35 mouse cellular contexts compared by ENCODE assay signal in the genomic region with DNA sequence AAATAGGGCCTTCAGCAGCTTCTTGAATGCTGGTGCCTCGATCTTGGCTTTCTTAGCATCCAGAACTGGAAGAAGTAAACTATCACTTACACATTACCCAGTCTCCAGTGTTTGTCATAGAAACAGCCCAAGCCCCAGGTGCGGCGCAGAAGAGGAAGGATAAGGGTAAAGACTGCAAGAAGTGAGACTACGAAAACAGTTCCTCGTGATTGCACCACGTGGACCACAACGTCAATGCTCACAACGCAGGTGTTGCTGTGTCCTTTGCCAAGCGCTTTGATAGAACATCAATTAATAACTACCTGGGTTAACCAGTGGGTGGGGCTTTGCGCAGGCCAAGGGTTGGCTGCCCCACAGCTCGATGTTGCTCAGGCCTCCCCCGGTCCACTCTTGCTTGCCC. TPM values are rescaled to one million over a fixed set of nuclear protein-coding genes. Genes with fewer than 3 reads are reported as not detected.
DNase-seq lines count a peak whose midpoint lies in the region; ATAC-seq and TF ChIP-seq lines count a peak whose summit lies in the region.
"Had no signal": no experiment of that assay in that cellular context is flagged by ENCODE, and none has a peak within 500 bp of the region (broad histone marks: within the 10 kb centered on the region; RNA-seq: fewer than 3 reads in every experiment).

No protein-coding gene starts in this region.

- peak; percentile 15 for DNase-seq in CD4-positive, CD25-positive, alpha-beta regulatory T cell, adult 2 months (ENCODE audit: low read depth, low spot score)
- peak; percentile 20 to 66 for DNase-seq in spleen, adult 2 months (ENCODE audit: low read depth in 1 of 2, low spot score in 2 of 2)
- DNase-seq in spleen, postnatal 4 days (ENCODE audit: low spot score in 2 of 2): no peak
- DNase-seq in splenic B cell, adult 2 months (ENCODE audit: low read depth, low spot score): peak; percentile 86
- DNase-seq in left cerebral cortex, adult 11 months (ENCODE audit: low spot score): no peak
- DNase-seq in midbrain, embryonic 11.5 days (ENCODE audit: low spot score, missing footprints): no peak
- DNase-seq: adrenal gland, postnatal 10 days; adrenal gland, postnatal 36 days; cerebellum, adult 2 months; cerebellum, adult 9-11 months; cerebellum, postnatal 25 days; forebrain, postnatal 0 days; gastrocnemius, adult 2 months; gastrocnemius, postnatal 14 days had no signal

- H3K4me1 ChIP-seq in spleen, adult 2 months (ENCODE audit: control insufficient read depth, insufficient read depth, insufficient read length): peaks cover 4% of the 10 kb centered on the region; the same call in 1 of the 2 replicates
- peaks cover 4% of the 10 kb centered on the region; the same call in 1 of the 2 replicates for H3K4me1 ChIP-seq in midbrain, embryonic 11.5 days (ENCODE audit: control insufficient read depth, insufficient read depth, low read length)
- H3K4me1 ChIP-seq: embryonic facial prominence, embryonic 12.5 days had no signal

- H3K4me3 ChIP-seq in spleen, adult 2 months (ENCODE audit: extremely low read depth, insufficient read depth, insufficient read length): no peak overlapping the region
- H3K4me3 ChIP-seq in midbrain, embryonic 11.5 days (ENCODE audit: low read depth, low read length): no peak overlapping the region
- H3K4me3 ChIP-seq: embryonic facial prominence, embryonic 12.5 days; embryonic facial prominence, embryonic 15.5 days; gastrocnemius, adult 2 months; hindbrain, embryonic 12.5 days; hindbrain, embryonic 15.5 days had no signal

- H3K27ac ChIP-seq in spleen, adult 2 months (ENCODE audit: insufficient read depth, low read length): no peak overlapping the region
- H3K27ac ChIP-seq in midbrain, embryonic 11.5 days (ENCODE audit: low read depth, low read length): no peak overlapping the region
- H3K27ac ChIP-seq: embryonic facial prominence, embryonic 12.5 days; embryonic facial prominence, embryonic 15.5 days; gastrocnemius, adult 2 months; hindbrain, embryonic 12.5 days; hindbrain, embryonic 15.5 days had no signal

- H3K36me3 ChIP-seq in spleen, adult 2 months (ENCODE audit: control insufficient read depth, insufficient read depth, low read length): no peaks in the 10 kb centered on the region
- H3K36me3 ChIP-seq in splenic B cell, adult 2 months (ENCODE audit: control insufficient read depth, insufficient read depth, low read length, poor library complexity, severe bottlenecking): no peaks in the 10 kb centered on the region
- H3K36me3 ChIP-seq in midbrain, embryonic 11.5 days (ENCODE audit: control insufficient read depth, insufficient read depth, low read length): no peaks in the 10 kb centered on the region
- H3K36me3 ChIP-seq: embryonic facial prominence, embryonic 12.5 days; embryonic facial prominence, embryonic 15.5 days; G1E; hindbrain, embryonic 12.5 days; hindbrain, embryonic 15.5 days had no signal

- 60% methylated on average over 12 of the region's 12 CpGs for WGBS in spleen, adult 2 months
- WGBS in midbrain, embryonic 11.5 days: 95% methylated on average over 12 of the region's 12 CpGs

- no peak for TF ChIP-seq CTCF in spleen, adult 2 months (IDR thresholded peaks at IDR 0.05; ENCODE audit: extremely low read depth, insufficient read depth, insufficient read length, insufficient replicate concordance)

- H3K4me2 ChIP-seq in midbrain, embryonic 11.5 days: no peak overlapping the region
- H3K4me2 ChIP-seq: embryonic facial prominence, embryonic 12.5 days; embryonic facial prominence, embryonic 15.5 days; heart, embryonic 11.5 days; hindbrain, embryonic 12.5 days; hindbrain, embryonic 15.5 days had no signal

- H3K9me3 ChIP-seq in midbrain, embryonic 11.5 days (ENCODE audit: control insufficient read depth, low read length): no peaks in the 10 kb centered on the region
- H3K9me3 ChIP-seq: embryonic facial prominence, embryonic 12.5 days; embryonic facial prominence, embryonic 15.5 days; G1E; hindbrain, embryonic 12.5 days; hindbrain, embryonic 15.5 days had no signal

- H3K9ac ChIP-seq in midbrain, embryonic 11.5 days (ENCODE audit: low read length): no peak overlapping the region
- H3K9ac ChIP-seq: embryonic facial prominence, embryonic 12.5 days; embryonic facial prominence, embryonic 15.5 days; forebrain, postnatal 0 days; hindbrain, embryonic 12.5 days; hindbrain, embryonic 15.5 days had no signal

- H3K27me3 ChIP-seq in spleen, adult 2 months (ENCODE audit: control insufficient read depth, insufficient read depth, low read length): no peaks in the 10 kb centered on the region
- no peaks in the 10 kb centered on the region for H3K27me3 ChIP-seq in splenic B cell, adult 2 months (ENCODE audit: control insufficient read depth, insufficient read depth, low read length, poor library complexity, severe bottlenecking)
- H3K27me3 ChIP-seq in midbrain, embryonic 11.5 days (ENCODE audit: control insufficient read depth, insufficient read depth, low read length): no peaks in the 10 kb centered on the region
- H3K27me3 ChIP-seq: CH12.LX; embryonic facial prominence, embryonic 12.5 days; embryonic facial prominence, embryonic 15.5 days; hindbrain, embryonic 12.5 days; hindbrain, embryonic 15.5 days had no signal

- ATAC-seq in CD4-positive, CD25-positive, alpha-beta regulatory T cell, adult 4 months: no peak
- peak; percentile 45; the same call in 1 of the 2 replicates for ATAC-seq in granulocyte monocyte progenitor cell, adult 5-6 weeks (replicated peaks; ENCODE audit: poor library complexity, severe bottlenecking)
- ATAC-seq in midbrain, embryonic 11.5 days (ENCODE audit: low FRiP score): no peak
- ATAC-seq: forebrain, embryonic 14.5 days; forebrain, postnatal 0 days; Patski had no signal

- TF ChIP-seq POLR2A in spleen, adult 2 months (IDR thresholded peaks at IDR 0.05; ENCODE audit: low read depth, low read length): no peak

RNA-seq across cellular contexts. Expression of gene Msgn1, which starts 8.1 kb away (rescaled TPM):
- polyA plus RNA-seq in CD4-positive, CD25-positive, alpha-beta regulatory T cell, adult 4 months (2017; shearing (Covaris generic)): under 1 TPM in 1 of 2 experiments, not detected in 1; 0.73 TPM
- polyA plus RNA-seq in spleen, adult 2 months (2012; rRNA removed): 0.23 and 0.26 TPM in 2 replicates
- total RNA-seq in granulocyte monocyte progenitor cell, adult 5-6 weeks (2014; fragmentation: Nextera tagmentation): not detected in 2 replicates
- not detected in 2 replicates for total RNA-seq in granulocyte monocyte progenitor cell, adult 5-6 weeks (2017)
- polyA plus RNA-seq in midbrain, embryonic 11.5 days (2014; fragmentation: Nextera tagmentation; extraction: Ambion mirVana): not detected in 2 replicates
- total RNA-seq: adrenal gland, adult 18-20 months; adrenal gland, postnatal 10 days; adrenal gland, postnatal 36 days; CH12.LX; common myeloid progenitor, adult 5-6 weeks; forebrain, postnatal 0 days; G1E; gastrocnemius, adult 2 months; gastrocnemius, postnatal 14 days; gastrocnemius, postnatal 4 days; heart, adult 8-10 months; heart, postnatal 25 days; hematopoietic stem cell, adult 5-6 weeks had no signal
- polyA plus RNA-seq: C2C12; cerebellum, adult 2 months; embryonic facial prominence, embryonic 12.5 days; embryonic facial prominence, embryonic 15.5 days; forebrain, embryonic 11.5 days; forebrain, embryonic 14.5 days; forebrain, postnatal 0 days; frontal cortex, adult 2 months; G1E; heart, embryonic 11.5 days; heart, postnatal 0 days; hindbrain, embryonic 12.5 days; hindbrain, embryonic 15.5 days; Patski had no signal

RNA-seq across cellular contexts. Expression of gene Kcns3, which starts 49.9 kb away (rescaled TPM):
- not detected for polyA plus RNA-seq in CD4-positive, CD25-positive, alpha-beta regulatory T cell, adult 4 months (2017; shearing (Covaris generic))
- 0.33 and 0.45 TPM in 2 replicates for polyA plus RNA-seq in spleen, adult 2 months (2012; rRNA removed)
- total RNA-seq in granulocyte monocyte progenitor cell, adult 5-6 weeks (2014; fragmentation: Nextera tagmentation): not detected in 2 replicates
- not detected in 2 replicates for total RNA-seq in granulocyte monocyte progenitor cell, adult 5-6 weeks (2017)
- polyA plus RNA-seq in midbrain, embryonic 11.5 days (2014; fragmentation: Nextera tagmentation; extraction: Ambion mirVana): 0.26 and 0.34 TPM in 2 replicates
- total RNA-seq: CH12.LX; common myeloid progenitor, adult 5-6 weeks; hematopoietic stem cell, adult 5-6 weeks had no signal
- polyA plus RNA-seq: C2C12, Patski had no signal

Comparison
In these comparisons a context has a peak if more than half of its experiments do, and no peak if none do; other contexts are left out.
1. DNase-seq: peak in CD4-positive, CD25-positive, alpha-beta regulatory T cell, adult 2 months (single experiment), spleen, adult 2 months (2 of 2) and splenic B cell, adult 2 months (single experiment); none in spleen, postnatal 4 days (0 of 2), left cerebral cortex, adult 11 months (single experiment) and midbrain, embryonic 11.5 days (single experiment).